Mouse (Mus musculus): Measurements from ENCODE around the gene Olfr1118.
"Not testable (repeated sequence)": the region's sequence is repeated elsewhere in the genome, so short reads cannot be mapped to it uniquely, and the experiment has no call there.

Olfr1118 gene

GRCm38 (mm10) chr2:87307281-87307680, at the start of gene Olfr1118:
Gene Olfr1118 (plus strand): TSS chr2:87307581.
- no peak for DNase-seq (ENCODE audit: low spot score in 2 of 2)

- no peak for DNase-seq (ENCODE audit: low spot score in 2 of 2)
These were observed 40.1 kb upstream of the Olfr1118 start, which contains the start of gene Olfr1116 for GRCm38 (mm10) chr2:87267234-87267633. Gene Olfr1116 (plus strand): TSS chr2:87267534.

DNA sequence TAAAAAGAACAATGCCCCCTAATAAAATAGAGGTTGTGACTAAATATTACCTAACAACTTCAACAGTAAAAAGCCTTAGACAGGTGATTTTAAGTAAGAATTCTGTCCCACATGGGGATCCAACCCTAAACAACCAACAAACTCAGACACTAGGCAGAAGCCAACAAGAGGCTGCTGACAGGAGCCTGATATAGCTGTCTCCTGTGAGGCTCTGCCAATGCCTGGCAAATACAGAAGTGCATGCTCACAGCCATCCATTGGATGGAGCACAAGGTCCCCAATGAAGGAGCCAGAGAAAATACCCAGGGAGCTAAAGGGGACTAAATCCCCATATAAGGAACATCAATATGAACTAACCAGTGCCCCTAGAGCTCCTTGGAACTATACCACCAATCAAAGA, 13.4 kb upstream of the Olfr1118 start:
- DNase-seq (ENCODE audit: low spot score in 2 of 2), result peak; percentile 20 to 22

- no peak for DNase-seq (ENCODE audit: low spot score in 2 of 2)
These were observed 47.1 kb downstream of the Olfr1118 start, which contains the start of gene Olfr1120 for GRCm38 (mm10) chr2:87354515-87354914. Gene Olfr1120 (plus strand): TSS chr2:87354815.

DNA sequence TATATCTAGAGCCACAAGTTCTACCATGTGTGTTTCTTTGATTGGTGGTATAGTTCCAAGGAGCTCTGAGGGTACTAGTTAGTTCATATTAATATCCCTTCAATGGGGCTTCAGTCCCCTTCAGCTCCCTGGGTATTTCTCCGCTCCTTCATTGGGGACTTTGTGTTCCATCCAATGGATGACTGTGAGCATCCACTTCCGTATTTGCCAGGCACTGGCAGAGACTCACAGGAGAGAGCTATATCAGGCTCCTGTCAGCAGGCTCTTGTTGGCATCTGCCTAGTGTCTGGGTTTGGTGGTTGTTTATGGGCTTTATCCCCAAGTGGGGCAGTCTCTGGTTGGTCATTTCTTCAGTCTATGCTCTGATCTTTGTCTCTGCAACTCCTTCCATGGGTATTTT, 52.7 kb downstream of the Olfr1118 start:
- not testable (repeated sequence) for DNase-seq (ENCODE audit: low spot score in 2 of 2)

Data from heart, adult 9 months (tissue).